Mouse (Mus musculus): ENCODE data around the gene Cdca7l.
"Not testable (repeated sequence)": the region's sequence is repeated elsewhere in the genome, so short reads cannot be mapped to it uniquely, and the experiment has no call there.

The Cdca7l gene

GRCm38 (mm10) chr12:117861249-117861648 is 57.2 kb downstream of the Cdca7l start:
- DNase-seq (ENCODE audit: low spot score in 2 of 2) = no peak

- DNase-seq (ENCODE audit: low spot score in 2 of 2) = no peak
Observed at GRCm38 (mm10) chr12:117862655-117863054, 58.6 kb downstream of the Cdca7l start.

GRCm38 (mm10) chr12:117867708-117868564 is 63.8 kb downstream of the Cdca7l start:
- no peak for DNase-seq (ENCODE audit: low spot score in 2 of 2)

- DNase-seq (ENCODE audit: low spot score in 2 of 2) = no peak
Observed at GRCm38 (mm10) chr12:117872265-117872664, 68.2 kb downstream of the Cdca7l start.

GRCm38 (mm10) chr12:117878341-117878740 is 74.3 kb downstream of the Cdca7l start:
- no peak for DNase-seq (ENCODE audit: low spot score in 2 of 2)

- no peak for DNase-seq (ENCODE audit: low spot score in 2 of 2)
Observed at GRCm38 (mm10) chr12:117884627-117885026, 80.5 kb downstream of the Cdca7l start.

- no peak for DNase-seq (ENCODE audit: low spot score in 2 of 2)
Observed at GRCm38 (mm10) chr12:117887422-117887821, 83.3 kb downstream of the Cdca7l start.

GRCm38 (mm10) chr12:117900798-117901197 is 96.7 kb downstream of the Cdca7l start:
- DNase-seq (ENCODE audit: low spot score in 2 of 2) = not testable (repeated sequence)

GRCm38 (mm10) chr12:117901352-117901751 is 97.3 kb downstream of the Cdca7l start:
- not testable (repeated sequence) for DNase-seq (ENCODE audit: low spot score in 2 of 2)

- DNase-seq (ENCODE audit: low spot score in 2 of 2) = no peak
Observed at GRCm38 (mm10) chr12:117903671-117904070, 99.6 kb downstream of the Cdca7l start.

GRCm38 (mm10) chr12:117905232-117905840 is 101.2 kb downstream of the Cdca7l start:
- not testable (repeated sequence) for DNase-seq (ENCODE audit: low spot score in 2 of 2)

- no peak for DNase-seq (ENCODE audit: low spot score in 2 of 2)
Observed at GRCm38 (mm10) chr12:117911396-117911795, 107.3 kb downstream of the Cdca7l start.

GRCm38 (mm10) chr12:117914613-117915245 is 110.6 kb downstream of the Cdca7l start:
- no peak for DNase-seq (ENCODE audit: low spot score in 2 of 2)

GRCm38 (mm10) chr12:117915826-117916588 is 111.9 kb downstream of the Cdca7l start:
- no peak for DNase-seq (ENCODE audit: low spot score in 2 of 2)
